In the genomic region with DNA sequence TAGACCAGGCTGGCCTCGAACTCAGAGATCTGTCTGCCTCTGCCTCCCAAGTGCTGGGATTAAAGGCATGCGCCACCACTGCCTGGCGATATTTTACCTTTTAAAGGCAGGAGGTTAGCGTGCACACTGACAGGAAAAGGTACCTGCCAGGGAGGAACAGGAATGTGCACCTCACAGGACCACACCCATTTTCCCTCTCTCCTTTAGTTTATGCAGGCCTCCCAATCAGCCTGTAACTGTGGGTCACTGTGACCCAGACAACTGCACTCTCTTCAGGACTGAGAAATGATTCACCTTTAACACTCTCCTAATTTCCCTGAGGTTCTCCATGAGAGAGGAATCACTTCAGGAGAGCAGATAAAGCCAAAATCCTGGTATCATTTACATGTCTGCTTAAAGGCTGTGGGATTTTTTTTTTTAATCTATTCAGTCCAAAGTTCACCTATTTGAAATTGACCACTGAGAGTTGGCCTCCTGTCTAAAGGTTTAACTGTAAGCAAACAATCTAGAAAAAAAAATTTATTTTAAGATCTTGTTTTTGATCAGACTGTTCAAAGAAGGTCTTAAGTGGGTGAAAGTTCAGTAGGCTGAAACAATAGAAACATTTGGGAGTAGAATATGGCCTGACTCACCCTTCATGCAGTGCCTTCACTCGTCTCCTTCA, we compare ENCODE assay signal across 23 mouse cellular contexts.
"Had no signal": no experiment of that assay in that cellular context is flagged by ENCODE, and none has a peak within 500 bp of the region (broad histone marks: within the 10 kb centered on the region; RNA-seq: fewer than 3 reads in every experiment).

No protein-coding gene starts in this region.

- H3K27ac ChIP-seq: kidney, embryonic 15.5 days; limb, embryonic 12.5 days; limb, embryonic 15.5 days; liver, embryonic 14.5 days; lung, embryonic 15.5 days; midbrain, embryonic 10.5 days; neural tube, embryonic 13.5 days; stomach, embryonic 15.5 days had no signal

- H3K4me1 ChIP-seq: kidney, embryonic 15.5 days; limb, embryonic 12.5 days; limb, embryonic 15.5 days; megakaryocyte, embryonic 14.5 days; midbrain, embryonic 10.5 days; neural tube, embryonic 13.5 days; stomach, embryonic 15.5 days had no signal

- H3K9ac ChIP-seq: kidney, embryonic 15.5 days; limb, embryonic 12.5 days; limb, embryonic 15.5 days; liver, embryonic 14.5 days; lung, embryonic 15.5 days; neural tube, embryonic 13.5 days; stomach, embryonic 15.5 days had no signal

- DNase-seq: kidney, adult 11 months; kidney, adult 8-10 months; kidney, postnatal 10 days; kidney, postnatal 36 days; left cerebral cortex, postnatal 4 days; lung, adult 18-20 months; lung, postnatal 10 days; lung, postnatal 36 days; midbrain, embryonic 14.5 days; retina, postnatal 1 day; right cerebral cortex, postnatal 25 days; spleen, adult 18-20 months; thymus, adult 18-20 months; thymus, postnatal 36 days had no signal

- H3K4me3 ChIP-seq: kidney, embryonic 15.5 days; limb, embryonic 12.5 days; limb, embryonic 15.5 days; lung, embryonic 15.5 days; megakaryocyte, embryonic 14.5 days; midbrain, embryonic 10.5 days; neural tube, embryonic 13.5 days; stomach, embryonic 15.5 days had no signal

- H3K4me2 ChIP-seq: kidney, embryonic 15.5 days; limb, embryonic 12.5 days; limb, embryonic 15.5 days; lung, embryonic 15.5 days; neural tube, embryonic 13.5 days; stomach, embryonic 15.5 days had no signal

- H3K9me3 ChIP-seq: kidney, embryonic 15.5 days; limb, embryonic 12.5 days; limb, embryonic 15.5 days; lung, embryonic 15.5 days; midbrain, embryonic 10.5 days; neural tube, embryonic 13.5 days; stomach, embryonic 15.5 days had no signal

- H3K27me3 ChIP-seq: kidney, embryonic 15.5 days; limb, embryonic 12.5 days; limb, embryonic 15.5 days; lung, embryonic 15.5 days; neural tube, embryonic 13.5 days; stomach, embryonic 15.5 days had no signal

- H3K36me3 ChIP-seq: kidney, embryonic 15.5 days; limb, embryonic 12.5 days; limb, embryonic 15.5 days; lung, embryonic 15.5 days; midbrain, embryonic 10.5 days; neural tube, embryonic 13.5 days; stomach, embryonic 15.5 days had no signal
